Mouse (Mus musculus) limb, embryonic 10.5 days (tissue): Measurements from ENCODE around the gene Glmp. TPM values are rescaled to one million over a fixed set of nuclear protein-coding genes. Genes with fewer than 3 reads are reported as not detected.
A peak's percentile ranks its signal among the peaks of the same experiment; 100 is the strongest.
"Not testable (repeated sequence)": the region's sequence is repeated elsewhere in the genome, so short reads cannot be mapped to it uniquely, and the experiment has no call there.

Experiments used
- DNase-seq: peaks from one replicate; pipeline ENCODE4 v3.0.0-alpha.2; 2017; ENCODE audit warnings: low spot score
- H3K27ac ChIP-seq: fragments of 300-500 bp; sonication (generic); 2 replicates; pipeline ENCODE4 v1.5.1; 2016; ENCODE audit warnings: mild to moderate bottlenecking
- H3K27me3 ChIP-seq: fragments of 300-500 bp; sonication (generic); 2 replicates; pipeline ENCODE4 v1.6.1; 2016; ENCODE audit warnings: low read depth, mild to moderate bottlenecking; ENCODE audit not compliant: poor library complexity, severe bottlenecking
- H3K36me3 ChIP-seq: fragments of 300-500 bp; sonication (generic); 2 replicates; pipeline ENCODE4 v1.6.1; 2016; ENCODE audit warnings: mild to moderate bottlenecking, moderate library complexity
- H3K4me1 ChIP-seq: fragments of 300-500 bp; sonication (generic); 2 replicates; pipeline ENCODE4 v1.6.1; 2016
- H3K4me3 ChIP-seq: fragments of 300-500 bp; sonication (generic); 2 replicates; pipeline ENCODE4 v1.5.1; 2016; ENCODE audit warnings: mild to moderate bottlenecking, moderate library complexity
- H3K9me3 ChIP-seq: fragments of 300-500 bp; sonication (generic); replicated peaks from 2 replicates; pipeline ENCODE4 v1.6.1; 2016; ENCODE audit warnings: mild to moderate bottlenecking
- WGBS: fragments of 180-500 bp; shearing (Covaris S2); methylation state at CpG from one replicate; pipeline ENCODE4 v1.1.7; 2016; 5-methylcytosine and 5-hydroxymethylcytosine counted together
- polyA plus RNA-seq: library from polyadenylated mRNA; unstranded; fragments of >200 nt; fragmentation: Nextera tagmentation; extraction: Ambion mirVana; gene quantifications from 2 replicates; pipeline ENCODE4 v1.2.1, GENCODE M21; 2016

Gene Glmp
- polyA plus RNA-seq, 1 experiment from 2014 or later: 142 TPM

- no peaks in the 10 kb centered on the region for H3K27me3 ChIP-seq
- H3K4me3 ChIP-seq: no peak overlapping the region
- H3K36me3 ChIP-seq: peaks cover 55% of the 10 kb centered on the region
- peaks cover 28% of the 10 kb centered on the region for H3K4me1 ChIP-seq
- DNase-seq: no peak
- no peak overlapping the region for H3K27ac ChIP-seq
- WGBS: 83% methylated on average over 3 of the region's 3 CpGs
- no peaks in the 10 kb centered on the region for H3K9me3 ChIP-seq
Measured at GRCm38 (mm10) chr3:88339006-88339405, 14.2 kb downstream of the Glmp start.

- Histone ChIP-seq H3K36me3 (peaks cover 100% of the 10 kb centered on the region), H3K4me3 (no peak overlapping the region), H3K9me3 (no peaks in the 10 kb centered on the region), H3K27me3 (no peaks in the 10 kb centered on the region), H3K27ac (no peak overlapping the region), H3K4me1 (no peaks in the 10 kb centered on the region)
- WGBS: 88% methylated on average over 13 of the region's 13 CpGs
- DNase-seq: no peak
Measured at GRCm38 (mm10) chr3:88350732-88351131, 25.9 kb downstream of the Glmp start.

- no peak for DNase-seq
- no peaks in the 10 kb centered on the region for H3K4me1 ChIP-seq
- no peak overlapping the region for H3K27ac ChIP-seq
- no peak overlapping the region for H3K4me3 ChIP-seq
- H3K27me3 ChIP-seq: no peaks in the 10 kb centered on the region
- peaks cover 100% of the 10 kb centered on the region for H3K36me3 ChIP-seq
- WGBS: 92% methylated on average over 9 of the region's 9 CpGs
- no peaks in the 10 kb centered on the region for H3K9me3 ChIP-seq
Measured at GRCm38 (mm10) chr3:88352907-88353306, 28.1 kb downstream of the Glmp start.

- Histone ChIP-seq H3K4me3 (no peak overlapping the region), H3K36me3 (peaks cover 100% of the 10 kb centered on the region), H3K4me1 (no peaks in the 10 kb centered on the region), H3K27me3 (no peaks in the 10 kb centered on the region), H3K9me3 (no peaks in the 10 kb centered on the region), H3K27ac (no peak overlapping the region)
- 95% methylated on average over 8 of the region's 8 CpGs for WGBS
- DNase-seq: no peak
Measured at GRCm38 (mm10) chr3:88354396-88355165, 29.8 kb downstream of the Glmp start.

GRCm38 (mm10) chr3:88359584-88359983, 34.8 kb downstream of the Glmp start:
- no peak overlapping the region for H3K4me3 ChIP-seq
- H3K9me3 ChIP-seq: no peaks in the 10 kb centered on the region
- peaks cover 88% of the 10 kb centered on the region for H3K36me3 ChIP-seq
- H3K4me1 ChIP-seq: peaks cover 18% of the 10 kb centered on the region
- H3K27ac ChIP-seq: no peak overlapping the region
- DNase-seq: no peak
- WGBS: 83% methylated on average over 5 of the region's 5 CpGs
- peaks cover 14% of the 10 kb centered on the region for H3K27me3 ChIP-seq

GRCm38 (mm10) chr3:88359989-88360388, 35.2 kb downstream of the Glmp start:
- Histone ChIP-seq H3K27me3 (peaks cover 18% of the 10 kb centered on the region), H3K36me3 (peaks cover 84% of the 10 kb centered on the region), H3K9me3 (no peaks in the 10 kb centered on the region), H3K4me1 (peaks cover 22% of the 10 kb centered on the region), H3K27ac (no peak overlapping the region), H3K4me3 (no peak overlapping the region)
- DNase-seq: no peak
- 88% methylated on average over 3 of the region's 3 CpGs for WGBS

GRCm38 (mm10) chr3:88361096-88361495, 36.3 kb downstream of the Glmp start:
- no peak for DNase-seq
- no peak overlapping the region for H3K4me3 ChIP-seq
- no peak overlapping the region for H3K27ac ChIP-seq
- peaks cover 27% of the 10 kb centered on the region for H3K4me1 ChIP-seq
- H3K27me3 ChIP-seq: peaks cover 29% of the 10 kb centered on the region
- 83% methylated on average over 6 of the region's 6 CpGs for WGBS
- no peaks in the 10 kb centered on the region for H3K9me3 ChIP-seq
- H3K36me3 ChIP-seq: peaks cover 73% of the 10 kb centered on the region

- Histone ChIP-seq H3K9me3 (no peaks in the 10 kb centered on the region), H3K27ac (no peak overlapping the region), H3K36me3 (peaks cover 67% of the 10 kb centered on the region), H3K4me1 (peaks cover 27% of the 10 kb centered on the region), H3K4me3 (no peak overlapping the region), H3K27me3 (peaks cover 36% of the 10 kb centered on the region)
- 76% methylated on average over 2 of the region's 2 CpGs for WGBS
- DNase-seq: no peak
Measured at GRCm38 (mm10) chr3:88361612-88362313, 36.9 kb downstream of the Glmp start.

- 68% methylated on average over 4 of the region's 4 CpGs for WGBS
- Histone ChIP-seq H3K27ac (peak overlapping the region; percentile 39), H3K4me3 (no peak overlapping the region; the same call in 1 of the 2 replicates), H3K4me1 (peaks cover 30% of the 10 kb centered on the region), H3K9me3 (no peaks in the 10 kb centered on the region), H3K27me3 (peaks cover 47% of the 10 kb centered on the region), H3K36me3 (peaks cover 47% of the 10 kb centered on the region)
- DNase-seq: no peak
Measured at GRCm38 (mm10) chr3:88363700-88364099, 38.9 kb downstream of the Glmp start.

- peaks cover 41% of the 10 kb centered on the region for H3K36me3 ChIP-seq
- 0% methylated on average over 16 of the region's 16 CpGs for WGBS
- H3K27me3 ChIP-seq: peaks cover 47% of the 10 kb centered on the region
- no peaks in the 10 kb centered on the region for H3K9me3 ChIP-seq
- H3K27ac ChIP-seq: peak within 1 kb of the TSS; percentile 39
- peak; percentile 69 for DNase-seq
- H3K4me1 ChIP-seq: peaks cover 30% of the 10 kb centered on the region
- H3K4me3 ChIP-seq: peak within 1 kb of the TSS; percentile 32
Measured at GRCm38 (mm10) chr3:88364337-88364736, 39.5 kb downstream of the Glmp start, which contains the start of gene Paqr6. TSS of gene Paqr6 (plus strand) at chr3:88364584.

- 33% methylated on average over 34 of the region's 34 CpGs for WGBS
- DNase-seq: no peak
- peaks cover 47% of the 10 kb centered on the region for H3K27me3 ChIP-seq
- peaks cover 26% of the 10 kb centered on the region for H3K36me3 ChIP-seq
- H3K9me3 ChIP-seq: peaks cover 7% of the 10 kb centered on the region
- peaks cover 30% of the 10 kb centered on the region for H3K4me1 ChIP-seq
- H3K4me3 ChIP-seq: no peak overlapping the region
- H3K27ac ChIP-seq: no peak overlapping the region
Measured at GRCm38 (mm10) chr3:88365705-88366361, 41.0 kb downstream of the Glmp start.

- Histone ChIP-seq H3K27me3 (peaks cover 47% of the 10 kb centered on the region), H3K36me3 (peaks cover 15% of the 10 kb centered on the region), H3K4me1 (peaks cover 25% of the 10 kb centered on the region), H3K4me3 (peak overlapping the region; percentile 24)
- 9% methylated on average over 22 of the region's 22 CpGs for WGBS
- not testable (repeated sequence) for DNase-seq, H3K27ac ChIP-seq, H3K9me3 ChIP-seq
Measured at GRCm38 (mm10) chr3:88366830-88367428, 42.1 kb downstream of the Glmp start.
